Mouse (Mus musculus): ENCODE data around the gene Zfp184.

DNA sequence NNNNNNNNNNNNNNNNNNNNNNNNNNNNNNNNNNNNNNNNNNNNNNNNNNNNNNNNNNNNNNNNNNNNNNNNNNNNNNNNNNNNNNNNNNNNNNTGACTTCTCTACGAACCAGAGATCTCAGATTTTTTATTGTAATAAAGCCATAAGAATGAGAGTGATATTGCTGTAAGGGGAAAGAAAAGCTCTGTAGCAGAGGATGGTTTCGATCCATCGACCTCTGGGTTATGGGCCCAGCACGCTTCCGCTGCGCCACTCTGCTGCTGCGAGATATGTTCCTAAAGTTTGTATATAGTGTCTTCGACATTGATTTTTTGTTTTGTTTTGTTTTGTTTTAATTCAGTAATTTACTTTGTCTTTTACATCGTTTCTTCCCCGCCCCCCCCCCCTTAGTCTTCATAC is 13.9 kb upstream of the Zfp184 start:
- no peak for TF ChIP-seq CTCF (IDR thresholded peaks at IDR 0.05; ENCODE audit: borderline replicate concordance, extremely low read depth, insufficient read depth, insufficient read length)
- TF ChIP-seq POLR2A (IDR thresholded peaks at IDR 0.05; ENCODE audit: borderline replicate concordance, extremely low read depth, insufficient read depth, insufficient read length, poor library complexity, severe bottlenecking) = no peak
